Mouse (Mus musculus) ES-E14 (cell line): ENCODE measurements around the gene Dnajc5g. TPM values are rescaled to one million over a fixed set of nuclear protein-coding genes. Genes with fewer than 3 reads are reported as not detected.

Experiments
- DNase-seq: peaks from one replicate; pipeline ENCODE4 v3.0.0-alpha.2; 2013; ENCODE audit warnings: low read depth, low spot score
- H3K27ac ChIP-seq: 2 replicates; pipeline ENCODE4 v1.5.1; 2012; ENCODE audit warnings: low read depth, mild to moderate bottlenecking, low read length, moderate library complexity, mixed read lengths; ENCODE audit not compliant: poor library complexity, insufficient read depth, severe bottlenecking
- H3K36me3 ChIP-seq: 2 replicates; pipeline ENCODE4 v1.6.1; 2012; ENCODE audit warnings: mild to moderate bottlenecking, low read length, moderate library complexity, mixed read lengths; ENCODE audit not compliant: control insufficient read depth, poor library complexity, insufficient read depth, severe bottlenecking
- H3K4me1 ChIP-seq, 2 experiments: fragments of 150-350 bp in 1 of 2; sonication (generic) in 1 of 2; 2 replicates each; pipeline ENCODE4 v1.6.1; 2012; ENCODE audit warnings: low read length in 2 of 2, mild to moderate bottlenecking in 1 of 2, mixed read lengths in 1 of 2; ENCODE audit not compliant: control insufficient read depth in 2 of 2, insufficient read depth in 2 of 2, poor library complexity in 1 of 2
- H3K4me3 ChIP-seq, 2 experiments: fragments of 150-350 bp in 1 of 2; sonication (generic) in 1 of 2; 2 replicates each; pipeline ENCODE4 v1.5.1; 2012; ENCODE audit warnings: low read length in 2 of 2, low read depth in 1 of 2, mild to moderate bottlenecking in 1 of 2, mixed read lengths in 1 of 2; ENCODE audit not compliant: insufficient read depth in 1 of 2, poor library complexity in 1 of 2, severe bottlenecking in 1 of 2
- H3K9ac ChIP-seq: 2 replicates; pipeline ENCODE4 v1.6.1; 2012; ENCODE audit warnings: low read depth, mild to moderate bottlenecking, low read length, mixed read lengths; ENCODE audit not compliant: poor library complexity, insufficient read depth, severe bottlenecking
- H3K9me3 ChIP-seq: fragments of 150-350 bp; sonication (generic); 2 replicates; pipeline ENCODE4 v1.6.1; 2012; ENCODE audit warnings: low read depth, mild to moderate bottlenecking, low read length; ENCODE audit not compliant: control insufficient read depth, insufficient read depth
- CHD2 ChIP-seq: IDR thresholded peaks from 2 replicates; pipeline ENCODE4 v1.6.1; 2014; ENCODE audit warnings: mild to moderate bottlenecking, low read depth, low read length, inconsistent platforms
- HCFC1 ChIP-seq: IDR thresholded peaks from 2 replicates; pipeline ENCODE4 v1.6.1; 2012; ENCODE audit warnings: low read length, inconsistent platforms, borderline replicate concordance; ENCODE audit not compliant: insufficient read depth
- MAFK ChIP-seq: IDR thresholded peaks from 2 replicates; pipeline ENCODE4 v1.6.1; 2014; ENCODE audit warnings: mild to moderate bottlenecking, low read depth, low read length, inconsistent platforms; ENCODE audit not compliant: insufficient read depth
- ZC3H11A ChIP-seq: IDR thresholded peaks from 2 replicates; pipeline ENCODE4 v1.6.1; 2012; ENCODE audit warnings: low read depth, mild to moderate bottlenecking, inconsistent platforms, low read length, borderline replicate concordance
- ZNF384 ChIP-seq: IDR thresholded peaks from 2 replicates; pipeline ENCODE4 v1.6.1; 2012; ENCODE audit warnings: low read depth, low read length, inconsistent platforms
- in situ Hi-C, 2 experiments: fragments of 600-800 bp; cut with MboI; formaldehyde crosslinking; loops; one replicate each; pipeline ENCODE4 v1.15.1; 2025; ENCODE audit warnings: low sequenced_read_pairs in 2 of 2, inconsistent platforms in 1 of 2; ENCODE audit not compliant: unreplicated experiment in 2 of 2
- total RNA-seq: library from RNA; depleted of rRNA; stranded (reverse); fragments of 300-350 nt; gene quantifications from 2 replicates; pipeline ENCODE4 v1.2.3, GENCODE M21; 2012

Gene Dnajc5g
- total RNA-seq, 1 experiment = 0.67 TPM

GRCm38 (mm10) chr5:31092231-31092975, 13.7 kb upstream of the Dnajc5g start:
- no peak overlapping the region for H3K27ac ChIP-seq
- peak overlapping the region; percentile 71 to 92 for H3K4me3 ChIP-seq
- no peak for DNase-seq
- H3K36me3 ChIP-seq = no peaks in the 10 kb centered on the region
- TF ChIP-seq ZNF384 = no peak
- no peak for TF ChIP-seq CHD2
- TF ChIP-seq HCFC1 = no peak
- no peak for TF ChIP-seq MAFK
- no peak for TF ChIP-seq ZC3H11A
- in situ Hi-C loops = no loop called here
- peak overlapping the region; percentile 61 for H3K9ac ChIP-seq
- H3K9me3 ChIP-seq = no peaks in the 10 kb centered on the region
- H3K4me1 ChIP-seq = peaks cover 2 to 8% of the 10 kb centered on the region in 2 experiments; a peak in 2 of 4 replicates

- Histone ChIP-seq H3K27ac (no peak overlapping the region), H3K9ac (peak overlapping the region; percentile 61), H3K4me1 (peaks cover 2 to 8% of the 10 kb centered on the region in 2 experiments; a peak in 2 of 4 replicates), H3K36me3 (no peaks in the 10 kb centered on the region), H3K9me3 (no peaks in the 10 kb centered on the region), H3K4me3 (peak overlapping the region; percentile 71 to 92)
- in situ Hi-C loops = no loop called here
- no peak for TF ChIP-seq MAFK
- no peak for TF ChIP-seq ZC3H11A
- no peak for TF ChIP-seq CHD2
- TF ChIP-seq ZNF384 = no peak
- no peak for TF ChIP-seq HCFC1
- no peak for DNase-seq
Measured at GRCm38 (mm10) chr5:31093151-31094041, 12.7 kb upstream of the Dnajc5g start.

- peak overlapping the region; percentile 71 to 92; a peak in 3 of 4 replicates for H3K4me3 ChIP-seq
- H3K9ac ChIP-seq = peak overlapping the region; percentile 36; the same call in 1 of the 2 replicates
- H3K9me3 ChIP-seq = no peaks in the 10 kb centered on the region
- no peak overlapping the region for H3K27ac ChIP-seq
- peaks cover 2 to 6% of the 10 kb centered on the region in 2 experiments; a peak in 2 of 4 replicates for H3K4me1 ChIP-seq
- no peak for TF ChIP-seq ZC3H11A
- no peak for TF ChIP-seq HCFC1
- TF ChIP-seq MAFK = no peak
- no peak for TF ChIP-seq ZNF384
- no peak for TF ChIP-seq CHD2
- in situ Hi-C loops = no loop called here
- DNase-seq = no peak
- H3K36me3 ChIP-seq = no peaks in the 10 kb centered on the region
Measured at GRCm38 (mm10) chr5:31094100-31094798, 11.8 kb upstream of the Dnajc5g start.
